Mouse (Mus musculus) kidney, adult 9 months (tissue): ENCODE data around the gene Crb2.
A peak's percentile ranks its signal among the peaks of the same experiment; 100 is the strongest.

Source experiments
- DNase-seq: peaks from one replicate; pipeline ENCODE4 v3.0.0; 2022

Crb2 gene

DNA sequence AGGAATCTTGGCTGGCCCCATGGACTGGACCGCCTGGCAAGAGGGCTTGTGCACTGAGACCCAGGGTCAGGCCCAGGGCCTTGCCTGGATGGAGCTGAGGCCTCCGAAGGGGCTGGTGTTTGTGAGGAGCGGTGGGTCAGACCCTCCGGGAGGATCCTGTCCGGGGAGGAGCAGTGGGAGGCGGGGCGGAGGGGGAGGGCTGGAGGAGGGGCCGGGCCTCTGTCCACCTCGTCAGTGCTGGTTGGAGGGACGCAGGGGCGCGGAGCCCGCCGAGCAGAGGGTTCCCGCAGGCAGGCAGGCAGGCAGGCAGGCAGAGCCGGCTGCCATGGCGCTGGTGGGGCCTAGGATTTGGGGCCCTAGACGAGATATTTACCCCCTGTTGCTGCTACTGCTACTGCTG lies at the start of gene Crb2:
Gene Crb2, plus strand, starts transcription at position 234 of the 400 bp plus-strand sequence.
- no peak for DNase-seq

DNA sequence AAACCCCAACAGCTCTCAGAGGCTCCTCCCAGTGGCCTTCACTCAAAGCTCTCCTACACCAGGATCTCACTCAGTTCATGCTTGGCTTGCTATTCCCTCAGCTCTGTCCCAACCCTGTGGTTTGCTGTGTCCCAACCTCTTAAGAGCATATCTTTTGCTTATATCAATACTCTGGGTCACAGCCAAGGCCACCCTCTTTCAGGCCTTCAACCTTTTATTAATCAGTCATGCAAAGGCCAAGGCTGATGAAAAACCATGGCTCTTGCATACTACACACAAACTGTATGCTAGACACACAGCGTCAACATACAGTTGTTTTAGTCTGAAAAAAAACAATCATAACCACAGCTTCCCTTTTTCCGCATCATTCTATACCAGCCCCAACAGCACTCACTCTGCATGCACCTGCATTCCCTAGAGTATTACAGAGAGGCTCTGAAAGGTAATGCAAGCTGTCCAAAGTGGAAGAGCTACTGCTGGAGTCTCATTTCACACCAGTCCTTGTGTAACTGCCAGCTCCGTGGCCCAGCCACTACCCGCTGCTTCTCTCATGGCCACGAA lies 44.7 kb upstream of the Crb2 start:
- no peak for DNase-seq

DNA sequence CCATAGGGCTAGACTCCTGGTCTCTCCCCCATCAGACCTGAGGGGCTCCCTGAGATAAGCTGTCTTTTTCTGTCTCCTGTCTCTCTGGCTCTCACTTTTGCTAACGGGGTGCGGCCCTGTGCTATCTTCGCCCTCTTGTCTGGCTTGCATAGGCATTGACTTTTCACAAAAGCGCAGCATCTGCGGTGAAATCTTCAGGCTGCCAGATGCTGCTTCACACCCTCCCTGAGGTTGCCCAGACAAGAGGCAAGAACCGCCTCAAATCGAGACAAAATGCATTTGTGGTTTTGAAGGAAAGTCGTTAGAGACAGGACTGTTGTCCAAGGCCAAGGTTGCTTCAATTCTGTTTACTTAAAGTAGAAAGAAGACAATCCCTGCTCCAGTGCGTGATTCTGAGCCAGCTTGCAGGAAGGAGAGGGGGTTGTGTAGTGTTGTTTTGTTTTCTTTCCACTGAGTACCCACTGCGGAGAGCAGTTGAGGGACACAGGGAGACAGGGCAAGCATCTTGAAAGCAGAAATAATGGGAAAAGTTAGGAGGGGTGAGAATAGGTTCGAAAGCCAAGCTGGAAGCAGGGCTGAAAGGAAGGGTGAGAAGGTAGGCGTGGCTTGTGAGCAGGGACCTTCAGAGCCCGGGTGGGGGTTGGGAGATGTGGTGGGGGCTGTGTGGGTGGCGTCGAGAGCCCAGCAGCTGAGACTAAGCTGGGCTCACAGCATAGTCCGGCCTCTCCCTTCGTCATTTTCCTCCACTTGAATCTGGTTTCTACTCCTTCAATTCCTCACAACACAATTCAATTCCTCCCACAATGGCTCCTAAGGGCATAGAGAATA lies 40.9 kb upstream of the Crb2 start:
- DNase-seq = no peak

DNA sequence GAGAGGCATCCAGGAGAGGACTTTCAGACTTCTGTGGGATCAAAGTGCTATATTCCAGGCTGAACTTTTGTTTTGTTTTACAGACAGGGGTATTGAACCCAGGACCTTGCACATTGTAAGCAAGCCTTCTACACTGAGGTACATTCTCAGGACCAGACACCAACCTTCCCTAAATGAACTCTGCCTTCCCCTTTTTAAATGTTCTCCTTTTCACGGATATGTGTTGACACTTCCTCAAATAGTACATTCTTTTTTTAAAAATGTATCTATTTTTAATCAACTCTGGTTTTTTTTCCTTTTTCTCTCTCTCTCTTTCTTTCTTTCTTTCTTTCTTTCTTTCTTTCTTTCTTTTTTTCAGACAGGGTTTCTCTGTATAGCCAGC lies 40.3 kb upstream of the Crb2 start:
- DNase-seq = no peak

- no peak for DNase-seq
Observed at GRCm38 (mm10) chr2:37741806-37742554, 34.1 kb upstream of the Crb2 start.

DNA sequence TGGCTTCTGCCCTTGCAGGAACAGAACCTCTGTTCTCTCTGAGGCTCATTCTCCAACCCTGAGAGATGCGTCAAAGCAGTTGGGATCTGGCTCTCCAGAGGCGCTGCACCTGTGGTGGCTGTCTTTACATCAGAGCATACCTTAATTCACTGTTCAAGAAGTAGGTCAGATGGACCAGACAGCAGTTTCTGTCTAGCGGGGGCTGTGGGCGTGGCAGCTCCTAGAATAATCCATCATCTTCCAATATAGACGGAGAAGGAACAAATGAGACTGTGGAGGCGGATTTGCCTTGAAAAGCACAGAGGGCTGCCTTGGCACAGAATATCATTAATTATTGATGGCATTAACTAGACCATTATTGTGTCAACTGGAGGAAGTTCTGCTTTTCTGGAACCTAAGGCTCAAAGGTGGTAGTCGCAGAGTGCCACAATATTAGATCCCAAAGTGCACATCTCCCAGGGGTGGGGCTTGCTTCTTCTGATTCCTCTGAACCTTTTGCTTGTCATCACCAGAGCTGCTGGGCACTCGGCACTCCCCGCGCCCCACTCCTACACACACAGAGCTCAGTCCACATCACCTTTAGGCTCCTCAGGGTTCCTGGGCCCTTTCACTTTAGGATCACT lies 31.2 kb upstream of the Crb2 start:
- peak; percentile 69 for DNase-seq

- DNase-seq = peak; percentile 48
Observed at GRCm38 (mm10) chr2:37746293-37747049, 29.6 kb upstream of the Crb2 start.

DNA sequence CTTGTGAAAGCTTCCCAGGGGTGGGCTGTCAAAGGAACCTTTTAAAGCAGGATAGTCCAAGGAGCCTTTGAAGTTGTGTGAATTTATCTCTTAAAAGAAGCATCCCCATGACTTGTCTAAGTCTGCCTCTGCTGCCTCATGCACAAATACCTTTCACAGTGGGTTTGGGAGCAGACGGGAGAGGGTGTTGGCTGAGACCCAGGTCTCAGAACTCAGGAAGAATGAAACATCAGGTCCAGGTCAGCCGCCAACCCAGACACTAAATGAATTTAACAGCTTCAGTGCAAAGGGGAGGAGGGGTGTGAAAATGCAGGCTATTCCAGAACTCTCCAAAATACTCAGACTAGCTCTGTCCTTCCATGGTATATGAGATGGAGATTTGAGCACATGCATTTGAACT lies 28.1 kb upstream of the Crb2 start:
- DNase-seq = no peak

DNA sequence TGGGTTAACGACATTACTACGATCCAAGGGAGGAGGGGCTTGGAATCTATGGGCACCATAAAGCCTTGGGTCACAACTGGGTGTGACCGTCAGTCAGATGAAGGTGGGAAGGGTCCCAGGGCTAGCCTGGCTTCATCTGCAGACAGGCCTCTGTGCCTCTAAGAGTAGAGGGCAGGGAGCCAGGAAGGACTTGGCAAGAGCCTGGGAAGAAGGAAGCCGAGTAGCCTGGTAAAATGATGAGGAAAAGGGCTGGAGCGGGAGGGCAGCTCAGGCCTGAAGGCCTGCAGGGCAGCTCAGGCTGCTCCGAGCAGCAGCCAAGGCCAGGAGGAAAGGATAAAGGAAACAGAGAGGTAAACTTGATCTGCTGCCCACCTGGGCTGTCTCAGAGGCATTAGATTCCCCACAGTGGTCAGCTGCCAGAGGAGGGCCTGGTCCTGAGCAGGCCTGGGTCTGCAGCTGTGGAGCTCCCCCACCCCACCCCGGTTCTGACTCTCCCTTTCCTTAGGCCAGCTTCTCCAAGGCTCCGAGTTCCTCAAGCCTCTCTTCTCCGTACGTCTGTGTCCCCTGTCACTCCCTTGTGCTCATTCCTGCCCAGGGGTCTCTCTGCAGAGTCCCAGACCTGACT lies 27.5 kb upstream of the Crb2 start:
- no peak for DNase-seq

GRCm38 (mm10) chr2:37749323-37749722 lies 26.7 kb upstream of the Crb2 start:
- DNase-seq = no peak

DNA sequence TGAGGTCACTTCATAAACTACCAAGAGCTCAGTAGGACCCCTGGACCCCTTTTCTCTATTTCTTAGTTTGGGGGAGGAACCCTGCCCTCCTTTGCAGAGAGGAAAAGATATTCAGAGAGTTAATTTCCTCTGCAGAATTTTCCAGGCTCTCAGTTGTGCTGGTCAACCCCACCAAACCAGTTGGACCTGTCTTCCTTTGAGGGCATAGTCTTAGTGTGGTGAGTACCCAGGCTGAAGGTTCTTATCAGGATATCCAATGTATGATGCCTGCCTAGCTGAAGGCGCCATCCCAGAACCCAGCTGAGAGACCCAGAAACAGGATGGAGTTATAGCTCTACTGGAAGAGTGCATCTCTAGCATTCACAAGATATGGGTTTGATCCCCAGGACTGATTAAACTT lies 24.9 kb upstream of the Crb2 start:
- no peak for DNase-seq

- DNase-seq = no peak
Observed at GRCm38 (mm10) chr2:37756220-37756930, 19.7 kb upstream of the Crb2 start.

- DNase-seq = no peak
Observed at GRCm38 (mm10) chr2:37757016-37757415, 19.0 kb upstream of the Crb2 start.

GRCm38 (mm10) chr2:37757784-37758183 lies 18.3 kb upstream of the Crb2 start:
- no peak for DNase-seq

DNA sequence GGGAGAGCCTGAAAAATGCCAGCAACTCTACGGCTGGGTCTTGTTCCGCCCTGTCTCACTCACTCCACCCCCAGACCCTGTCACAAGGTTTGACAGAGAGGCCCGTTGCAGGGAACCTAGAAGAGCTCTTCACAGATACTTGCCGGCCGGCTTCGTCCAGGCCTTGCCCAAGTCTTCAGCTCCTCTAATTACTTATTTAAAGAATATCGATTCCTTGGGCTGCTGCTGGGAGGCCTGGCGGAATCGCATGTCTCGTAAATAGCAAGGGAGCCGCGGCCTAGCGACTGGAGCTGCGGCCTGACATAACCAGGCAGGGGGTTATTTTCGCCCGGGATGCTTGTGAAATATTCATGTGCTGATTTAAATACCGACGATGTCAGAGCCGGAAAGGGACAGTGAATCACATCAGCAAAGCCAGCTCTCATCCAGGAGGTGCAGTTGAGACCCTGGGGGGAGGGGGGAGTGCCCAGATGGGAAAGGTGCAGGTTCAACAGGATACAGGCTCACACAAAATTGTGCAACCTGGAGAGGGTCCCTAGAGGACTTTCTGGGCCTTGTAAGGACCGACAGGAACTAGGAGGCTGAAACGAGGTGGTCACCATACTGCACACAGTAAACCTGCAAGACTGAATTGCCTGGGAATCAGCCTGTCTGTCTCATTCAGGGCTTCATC lies 17.6 kb upstream of the Crb2 start:
- DNase-seq = no peak

DNA sequence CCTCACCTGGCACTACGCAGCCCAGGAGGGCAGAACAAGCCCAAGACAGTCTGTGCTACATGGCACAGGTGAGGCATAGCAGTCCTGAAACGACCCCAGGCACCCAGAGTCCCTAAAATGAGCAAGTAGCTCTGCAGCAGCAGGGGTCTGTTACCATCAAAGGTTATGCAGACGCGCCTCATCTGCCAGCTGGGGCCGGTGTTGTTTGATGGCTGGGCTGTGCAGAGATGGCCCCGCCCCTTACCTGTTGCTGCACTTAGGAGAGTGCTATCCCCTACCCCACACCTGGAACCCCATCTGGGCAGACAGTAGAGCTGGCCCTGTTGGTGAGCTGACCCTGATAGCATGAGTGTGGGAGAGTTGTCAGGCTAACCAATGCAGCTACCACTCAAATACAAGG lies 15.4 kb upstream of the Crb2 start:
- no peak for DNase-seq

- no peak for DNase-seq
Observed at GRCm38 (mm10) chr2:37763638-37764037, 12.4 kb upstream of the Crb2 start.

GRCm38 (mm10) chr2:37764514-37764913 lies 11.5 kb upstream of the Crb2 start:
- DNase-seq = no peak

DNA sequence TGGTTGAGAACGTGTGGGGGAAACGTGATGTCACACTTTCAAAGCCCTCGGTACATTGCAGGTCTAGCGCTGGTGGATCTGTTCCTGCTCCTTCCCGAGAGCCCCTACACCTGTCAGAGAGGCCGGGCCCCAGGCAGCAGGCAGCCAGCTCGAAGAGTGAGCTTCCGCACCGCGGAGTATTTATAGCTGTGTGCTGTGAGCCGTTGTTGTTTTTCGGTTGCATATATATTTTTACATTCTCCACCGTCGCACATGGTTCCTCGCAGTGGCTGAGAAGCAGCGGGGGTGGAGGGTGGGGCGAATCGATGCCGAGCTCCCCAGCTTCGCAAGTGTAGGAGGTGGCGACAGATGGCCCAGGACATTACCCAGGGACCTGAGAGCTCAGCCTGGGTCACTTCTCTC lies 11.0 kb upstream of the Crb2 start:
- no peak for DNase-seq

DNA sequence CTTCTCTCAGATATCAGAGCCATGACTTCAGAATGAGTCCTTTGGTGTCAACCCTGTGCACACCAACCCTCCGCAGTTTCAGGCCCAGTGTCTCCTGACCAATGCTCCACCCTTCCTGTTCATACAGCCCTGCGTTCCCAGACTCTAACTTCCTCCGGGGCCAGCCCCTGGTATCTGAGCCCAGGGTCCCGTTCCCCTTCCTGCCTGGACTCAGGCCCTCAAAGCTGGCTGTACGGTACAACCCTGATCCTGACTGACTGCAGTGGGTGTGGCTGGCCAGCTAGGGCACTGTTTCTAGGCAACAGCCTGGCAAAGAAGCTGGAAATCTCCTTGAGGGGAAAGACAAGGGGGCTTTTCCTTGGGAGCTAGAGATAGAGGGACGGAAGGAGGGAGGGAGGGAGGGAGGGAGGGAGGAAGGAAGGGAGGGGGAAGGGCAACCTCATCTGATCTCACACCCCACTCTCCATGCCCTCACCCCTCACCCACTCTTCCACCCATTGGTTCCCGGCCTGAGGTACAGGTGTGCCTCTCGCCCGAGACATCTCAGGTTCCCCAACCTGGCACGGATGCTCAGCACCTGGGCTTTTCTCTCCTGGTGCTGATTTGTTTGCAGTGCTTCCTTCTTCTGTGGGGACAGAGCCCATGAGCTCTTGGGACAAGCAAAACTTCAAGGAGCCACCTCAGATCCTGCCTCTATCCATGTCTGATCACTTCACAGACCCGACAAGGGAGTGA lies 9.9 kb upstream of the Crb2 start:
- DNase-seq = no peak
